Mouse (Mus musculus) forebrain, embryonic 14.5 days (tissue): Measurements from ENCODE around the gene I830077J02Rik. TPM values are rescaled to one million over a fixed set of nuclear protein-coding genes. Genes with fewer than 3 reads are reported as not detected.

Source experiments
- ATAC-seq: fragments of 200-750 bp; cut with Nextera tagmentation; 2 replicates; pipeline ENCODE4 v1.8.0; 2017; ENCODE audit warnings: mild to moderate bottlenecking, moderate library complexity
- DNase-seq: peaks from one replicate; pipeline ENCODE4 v3.0.0-alpha.2; 2015; ENCODE audit warnings: low spot score
- H3K27ac ChIP-seq: fragments of 300-500 bp; sonication (generic); 2 replicates; pipeline ENCODE4 v1.5.1; 2014; ENCODE audit warnings: low read depth, mild to moderate bottlenecking, control low read depth, low read length, moderate library complexity
- H3K27me3 ChIP-seq: fragments of 300-500 bp; sonication (generic); replicated peaks from 2 replicates; pipeline ENCODE4 v1.6.1; 2014; ENCODE audit warnings: low read length, control low read depth, mixed read lengths; ENCODE audit not compliant: control insufficient read depth, insufficient read depth
- H3K36me3 ChIP-seq: fragments of 300-500 bp; sonication (generic); 2 replicates; pipeline ENCODE4 v1.6.1; 2014; ENCODE audit warnings: low read length, control low read depth; ENCODE audit not compliant: control insufficient read depth, insufficient read depth
- H3K4me1 ChIP-seq: fragments of 300-500 bp; sonication (generic); 2 replicates; pipeline ENCODE4 v1.6.1; 2014; ENCODE audit warnings: antibody characterized with exemption, low read length, control low read depth; ENCODE audit not compliant: control insufficient read depth, insufficient read depth
- H3K4me2 ChIP-seq: fragments of 300-500 bp; sonication (generic); 2 replicates; pipeline ENCODE4 v1.6.1; 2014; ENCODE audit warnings: mild to moderate bottlenecking, control low read depth, low read length
- H3K4me3 ChIP-seq: fragments of 300-500 bp; sonication (generic); 2 replicates; pipeline ENCODE4 v1.5.1; 2014; ENCODE audit warnings: low read depth, low read length, control low read depth
- H3K9ac ChIP-seq: fragments of 300-500 bp; sonication (generic); 2 replicates; pipeline ENCODE4 v1.6.1; 2014; ENCODE audit warnings: mild to moderate bottlenecking, low read length, control low read depth, moderate library complexity
- H3K9me3 ChIP-seq: fragments of 300-500 bp; sonication (generic); replicated peaks from 2 replicates; pipeline ENCODE4 v1.6.1; 2016; ENCODE audit warnings: low read length, control low read depth, mixed read lengths; ENCODE audit not compliant: control insufficient read depth
- WGBS: fragments of 180-500 bp; shearing (Covaris S2); extraction: QIAGEN DNeasy Blood & Tissue Kit; methylation state at CpG from one replicate; pipeline ENCODE4 v1.1.7; 2014; 5-methylcytosine and 5-hydroxymethylcytosine counted together
- polyA plus RNA-seq: library from polyadenylated mRNA; unstranded; fragments of >200 nt; fragmentation: Nextera tagmentation; extraction: Ambion mirVana; gene quantifications from 2 replicates; pipeline ENCODE4 v1.2.1, GENCODE M21; 2014

Gene I830077J02Rik
- polyA plus RNA-seq, 1 experiment from 2014 or later = 0.36 TPM

GRCm38 (mm10) chr3:105900716-105901115 is 31.7 kb downstream of the I830077J02Rik start:
- ATAC-seq (no peak), DNase-seq (no peak)
- no peak overlapping the region for H3K9ac ChIP-seq
- H3K4me2 ChIP-seq = no peak overlapping the region
- no peaks in the 10 kb centered on the region for H3K36me3 ChIP-seq
- WGBS = 90% methylated on average over 3 of the region's 3 CpGs
- no peaks in the 10 kb centered on the region for H3K4me1 ChIP-seq
- H3K27me3 ChIP-seq = no peaks in the 10 kb centered on the region
- H3K4me3 ChIP-seq = no peak overlapping the region
- no peaks in the 10 kb centered on the region for H3K9me3 ChIP-seq
- H3K27ac ChIP-seq = no peak overlapping the region

GRCm38 (mm10) chr3:105900266-105900665 is 32.2 kb downstream of the I830077J02Rik start:
- no peak for DNase-seq
- 82% methylated on average over 6 of the region's 6 CpGs for WGBS

GRCm38 (mm10) chr3:105899394-105900147 is 32.9 kb downstream of the I830077J02Rik start:
- H3K4me3 ChIP-seq = no peak overlapping the region
- 41% methylated on average over 8 of the region's 8 CpGs for WGBS
- peak; percentile 80 for DNase-seq
- H3K4me1 ChIP-seq = no peaks in the 10 kb centered on the region
- H3K27me3 ChIP-seq = no peaks in the 10 kb centered on the region
- peak; percentile 80 for ATAC-seq
- H3K27ac ChIP-seq = no peak overlapping the region
- H3K36me3 ChIP-seq = no peaks in the 10 kb centered on the region
- no peaks in the 10 kb centered on the region for H3K9me3 ChIP-seq
- no peak overlapping the region for H3K9ac ChIP-seq
- H3K4me2 ChIP-seq = no peak overlapping the region

More at GRCm38 (mm10) chr3:105900266-105900665, 32.2 kb downstream of the I830077J02Rik start:
- Histone ChIP-seq H3K9me3 (no peaks in the 10 kb centered on the region), H3K36me3 (no peaks in the 10 kb centered on the region), H3K4me2 (no peak overlapping the region), H3K9ac (no peak overlapping the region), H3K4me3 (no peak overlapping the region), H3K27ac (no peak overlapping the region), H3K27me3 (no peaks in the 10 kb centered on the region), H3K4me1 (no peaks in the 10 kb centered on the region)
- no peak for ATAC-seq

- ATAC-seq = no peak
- H3K4me3 ChIP-seq = no peak overlapping the region
- WGBS = 92% methylated on average over 11 of the region's 11 CpGs
These were observed 33.6 kb downstream of the I830077J02Rik start for GRCm38 (mm10) chr3:105898861-105899260.

GRCm38 (mm10) chr3:105898325-105898724 is 34.1 kb downstream of the I830077J02Rik start:
- no peak for DNase-seq
- no peak overlapping the region for H3K4me3 ChIP-seq
- no peak overlapping the region for H3K27ac ChIP-seq
- H3K4me2 ChIP-seq = no peak overlapping the region
- no peaks in the 10 kb centered on the region for H3K36me3 ChIP-seq
- no peak overlapping the region for H3K9ac ChIP-seq
- H3K27me3 ChIP-seq = no peaks in the 10 kb centered on the region
- H3K9me3 ChIP-seq = no peaks in the 10 kb centered on the region
- 91% methylated on average over 2 of the region's 2 CpGs for whole genome bisulfite sequencing
- no peaks in the 10 kb centered on the region for H3K4me1 ChIP-seq
- ATAC-seq = no peak

More at GRCm38 (mm10) chr3:105898861-105899260, 33.6 kb downstream of the I830077J02Rik start:
- Histone ChIP-seq H3K9me3 (no peaks in the 10 kb centered on the region), H3K4me2 (no peak overlapping the region), H3K4me1 (no peaks in the 10 kb centered on the region), H3K9ac (no peak overlapping the region), H3K27me3 (no peaks in the 10 kb centered on the region), H3K27ac (no peak overlapping the region), H3K36me3 (no peaks in the 10 kb centered on the region)
- DNase-seq = no peak

- H3K4me1 ChIP-seq = no peaks in the 10 kb centered on the region
- no peak for DNase-seq
- ATAC-seq = no peak
- H3K27me3 ChIP-seq = no peaks in the 10 kb centered on the region
- H3K4me3 ChIP-seq = no peak overlapping the region
- H3K9me3 ChIP-seq = no peaks in the 10 kb centered on the region
- H3K9ac ChIP-seq = no peak overlapping the region
- WGBS = 80% methylated on average over 3 of the region's 3 CpGs
- no peaks in the 10 kb centered on the region for H3K36me3 ChIP-seq
- H3K4me2 ChIP-seq = no peak overlapping the region
- H3K27ac ChIP-seq = no peak overlapping the region
These were observed 35.7 kb downstream of the I830077J02Rik start for GRCm38 (mm10) chr3:105896811-105897210.

- no peaks in the 10 kb centered on the region for H3K27me3 ChIP-seq
- H3K9me3 ChIP-seq = no peaks in the 10 kb centered on the region
- 74% methylated on average over 23 of the region's 23 CpGs for WGBS
- H3K4me3 ChIP-seq = no peak overlapping the region
- no peaks in the 10 kb centered on the region for H3K36me3 ChIP-seq
- H3K4me2 ChIP-seq = no peak overlapping the region
- H3K9ac ChIP-seq = no peak overlapping the region
- 0 out of 2 replicates have a peak, but pooled peaks have one; percentile 18 for ATAC-seq
- no peaks in the 10 kb centered on the region for H3K4me1 ChIP-seq
- no peak overlapping the region for H3K27ac ChIP-seq
- DNase-seq = peak; percentile 50
These were observed 37.6 kb downstream of the I830077J02Rik start for GRCm38 (mm10) chr3:105894601-105895592.

GRCm38 (mm10) chr3:105893941-105894391 is 38.5 kb downstream of the I830077J02Rik start:
- no peak overlapping the region for H3K27ac ChIP-seq
- WGBS = 77% methylated on average over 6 of the region's 6 CpGs
- no peaks in the 10 kb centered on the region for H3K4me1 ChIP-seq
- H3K4me3 ChIP-seq = no peak overlapping the region
- H3K27me3 ChIP-seq = no peaks in the 10 kb centered on the region
- no peak overlapping the region for H3K4me2 ChIP-seq
- no peak for DNase-seq
- H3K9ac ChIP-seq = no peak overlapping the region
- H3K36me3 ChIP-seq = no peaks in the 10 kb centered on the region
- ATAC-seq = no peak
- no peaks in the 10 kb centered on the region for H3K9me3 ChIP-seq
